Comparison of ENCODE assay signal across 9 mouse cellular contexts in genomic region chr2:59675270-59675995, GRCm38 (mm10).
DNase-seq lines count a peak whose midpoint lies in the region; ATAC-seq and TF ChIP-seq lines count a peak whose summit lies in the region.
"Had no signal": no experiment of that assay in that cellular context is flagged by ENCODE, and none has a peak within 500 bp of the region (broad histone marks: within the 10 kb centered on the region; RNA-seq: fewer than 3 reads in every experiment).

No protein-coding gene starts in this region.

- H3K9ac ChIP-seq in embryonic facial prominence, embryonic 15.5 days = no peak overlapping the region
- no peak overlapping the region for H3K9ac ChIP-seq in kidney, embryonic 15.5 days
- no peak overlapping the region for H3K9ac ChIP-seq in liver, postnatal 0 days (replicated peaks)

- H3K9me3 ChIP-seq in embryonic facial prominence, embryonic 15.5 days (replicated peaks) = no peaks in the 10 kb centered on the region
- H3K9me3 ChIP-seq in kidney, embryonic 15.5 days (replicated peaks) = no peaks in the 10 kb centered on the region
- no peaks in the 10 kb centered on the region for H3K9me3 ChIP-seq in liver, postnatal 0 days (ENCODE audit: low read length)

- DNase-seq in kidney, adult 9 months = peak; percentile 37
- no peak for DNase-seq in kidney, adult 8-10 months
- DNase-seq in liver, postnatal 0 days = peak; percentile 35
- DNase-seq in retina, embryonic 14.5 days (ENCODE audit: low spot score) = no peak
- DNase-seq in c-Kit-positive CD71-positive TER-119-positive erythroid progenitor cells, embryonic 14.5 days (ENCODE audit: low spot score) = no peak

- H3K4me2 ChIP-seq in embryonic facial prominence, embryonic 15.5 days (replicated peaks) = no peak overlapping the region
- H3K4me2 ChIP-seq in kidney, embryonic 15.5 days = no peak overlapping the region
- H3K4me2 ChIP-seq in liver, postnatal 0 days (ENCODE audit: low read depth, low read length) = no peak overlapping the region; the same call in 1 of the 2 replicates

- WGBS in embryonic facial prominence, embryonic 15.5 days = 35% methylated on average over 17 of the region's 17 CpGs
- 24% methylated on average over 17 of the region's 17 CpGs for WGBS in kidney, embryonic 15.5 days
- WGBS in liver, postnatal 0 days (ENCODE audit: insufficient replicate concordance) = 51% methylated on average over 17 of the region's 17 CpGs

- H3K4me3 ChIP-seq in embryonic facial prominence, embryonic 15.5 days (replicated peaks) = no peak overlapping the region
- H3K4me3 ChIP-seq in kidney, embryonic 15.5 days (replicated peaks) = no peak overlapping the region
- H3K4me3 ChIP-seq in liver, postnatal 0 days (ENCODE audit: low read depth, low read length) = no peak overlapping the region
- H3K4me3 ChIP-seq: myocyte had no signal

- no peak for TF ChIP-seq EP300 in liver, postnatal 0 days (IDR thresholded peaks at IDR 0.05; ENCODE audit: low read depth)

- no peaks in the 10 kb centered on the region for H3K27me3 ChIP-seq in embryonic facial prominence, embryonic 15.5 days
- no peaks in the 10 kb centered on the region for H3K27me3 ChIP-seq in kidney, embryonic 15.5 days
- H3K27me3 ChIP-seq in liver, postnatal 0 days (ENCODE audit: insufficient read depth, low read length) = no peaks in the 10 kb centered on the region
- H3K27me3 ChIP-seq: Patski had no signal

- peaks cover 78% of the 10 kb centered on the region for H3K4me1 ChIP-seq in embryonic facial prominence, embryonic 15.5 days
- peaks cover 94% of the 10 kb centered on the region for H3K4me1 ChIP-seq in kidney, embryonic 15.5 days
- H3K4me1 ChIP-seq in liver, postnatal 0 days (ENCODE audit: insufficient read depth) = peaks cover 19% of the 10 kb centered on the region

- TF ChIP-seq CTCF in liver, postnatal 0 days (IDR thresholded peaks at IDR 0.05; ENCODE audit: low read depth) = peak; percentile 32

- H3K36me3 ChIP-seq in embryonic facial prominence, embryonic 15.5 days = no peaks in the 10 kb centered on the region
- H3K36me3 ChIP-seq in kidney, embryonic 15.5 days = no peaks in the 10 kb centered on the region
- no peaks in the 10 kb centered on the region for H3K36me3 ChIP-seq in liver, postnatal 0 days (replicated peaks; ENCODE audit: insufficient read depth, low read length)

- peak overlapping the region; percentile 23; the same call in 1 of the 2 replicates for H3K27ac ChIP-seq in embryonic facial prominence, embryonic 15.5 days (replicated peaks)
- H3K27ac ChIP-seq in kidney, embryonic 15.5 days = peak overlapping the region; percentile 91
- H3K27ac ChIP-seq in liver, postnatal 0 days (ENCODE audit: low read depth) = peak overlapping the region; percentile 66; the same call in 1 of the 2 replicates

- no peak for ATAC-seq in embryonic facial prominence, embryonic 15.5 days (ENCODE audit: insufficient number of reproducible peaks, low FRiP score, low TSS enrichment, low read depth)
- no peak for ATAC-seq in kidney, embryonic 15.5 days (replicated peaks; ENCODE audit: low FRiP score)
- ATAC-seq in liver, postnatal 0 days = peak; percentile 56

Comparison
In these comparisons a context has a peak if more than half of its experiments do, and no peak if none do; other contexts are left out.
1. DNase-seq: peak in kidney, adult 9 months (single experiment) and liver, postnatal 0 days (single experiment); none in kidney, adult 8-10 months (0 of 2), retina, embryonic 14.5 days (single experiment) and c-Kit-positive CD71-positive TER-119-positive erythroid progenitor cells, embryonic 14.5 days (single experiment).
2. H3K27ac ChIP-seq: peak in every context shown above with its lines; median percentile 91 in kidney, embryonic 15.5 days; 66 in liver, postnatal 0 days; 23 in embryonic facial prominence, embryonic 15.5 days.